Mouse (Mus musculus) ovary, adult 10 weeks (tissue): Measurements from ENCODE around the gene Wrap73. TPM values are rescaled to one million over a fixed set of nuclear protein-coding genes. Genes with fewer than 3 reads are reported as not detected.

ENCODE experiments used
- polyA plus RNA-seq: library from polyadenylated mRNA; stranded (reverse); fragments of 350-450 nt; fragmentation: Illumina TruSeq; extraction: RNeasy Lipid Tissue Mini Kit (QIAGEN cat#74804); gene quantifications from one replicate; pipeline ENCODE4 v1.2.3, GENCODE M21; 2014

Gene Wrap73
- 0.37 TPM for polyA plus RNA-seq

DNA sequence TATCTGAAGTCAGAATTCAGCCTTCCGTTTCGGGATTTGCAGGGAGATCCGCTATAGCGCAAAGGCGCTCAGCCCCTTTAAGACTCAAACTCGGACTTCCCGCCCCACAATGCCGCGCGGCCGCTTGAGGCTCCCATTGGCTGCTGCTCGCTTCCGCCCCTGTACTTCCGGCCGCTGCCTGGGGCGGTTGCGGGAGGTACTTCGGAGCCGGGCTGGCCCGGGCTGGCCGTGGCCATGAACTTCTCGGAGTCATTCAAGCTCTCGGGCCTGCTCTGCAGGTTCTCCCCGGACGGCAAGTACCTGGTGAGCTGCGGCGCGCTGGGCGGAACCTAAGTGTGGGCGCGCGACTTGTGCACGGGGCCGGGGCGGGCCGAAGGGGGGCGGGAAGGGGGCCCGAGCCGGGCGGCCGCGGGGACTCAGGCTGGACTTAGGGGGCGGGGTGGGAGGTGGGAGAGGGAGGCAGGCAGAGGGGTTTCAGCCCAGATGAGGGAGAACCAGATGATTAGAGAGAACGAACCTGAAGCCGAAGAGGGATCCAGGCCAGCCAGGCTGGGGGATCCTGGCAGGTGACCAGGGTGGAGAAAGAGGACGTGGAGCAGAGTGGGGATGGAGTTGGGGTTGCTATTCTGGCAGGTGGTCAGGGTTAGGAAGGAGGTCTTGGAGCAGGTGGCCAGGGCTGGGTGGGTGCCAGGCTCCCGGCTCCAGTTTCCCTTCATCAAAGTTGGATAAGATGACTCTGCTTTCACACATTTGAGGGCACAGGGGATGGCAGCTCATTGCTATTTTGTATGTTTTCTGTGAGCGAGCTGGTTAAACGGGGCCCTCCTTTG is at the start of gene Wrap73:
Gene Wrap73 (plus strand): TSS at position 162 of the 830 bp plus-strand sequence.

DNA sequence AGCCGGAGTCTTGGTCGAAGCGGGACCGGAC is 2.2 kb upstream of the Wrap73 start, which contains the start of gene Trp73:
Gene Trp73 (minus strand): TSS at position 27 of the 31 bp plus-strand sequence.

DNA sequence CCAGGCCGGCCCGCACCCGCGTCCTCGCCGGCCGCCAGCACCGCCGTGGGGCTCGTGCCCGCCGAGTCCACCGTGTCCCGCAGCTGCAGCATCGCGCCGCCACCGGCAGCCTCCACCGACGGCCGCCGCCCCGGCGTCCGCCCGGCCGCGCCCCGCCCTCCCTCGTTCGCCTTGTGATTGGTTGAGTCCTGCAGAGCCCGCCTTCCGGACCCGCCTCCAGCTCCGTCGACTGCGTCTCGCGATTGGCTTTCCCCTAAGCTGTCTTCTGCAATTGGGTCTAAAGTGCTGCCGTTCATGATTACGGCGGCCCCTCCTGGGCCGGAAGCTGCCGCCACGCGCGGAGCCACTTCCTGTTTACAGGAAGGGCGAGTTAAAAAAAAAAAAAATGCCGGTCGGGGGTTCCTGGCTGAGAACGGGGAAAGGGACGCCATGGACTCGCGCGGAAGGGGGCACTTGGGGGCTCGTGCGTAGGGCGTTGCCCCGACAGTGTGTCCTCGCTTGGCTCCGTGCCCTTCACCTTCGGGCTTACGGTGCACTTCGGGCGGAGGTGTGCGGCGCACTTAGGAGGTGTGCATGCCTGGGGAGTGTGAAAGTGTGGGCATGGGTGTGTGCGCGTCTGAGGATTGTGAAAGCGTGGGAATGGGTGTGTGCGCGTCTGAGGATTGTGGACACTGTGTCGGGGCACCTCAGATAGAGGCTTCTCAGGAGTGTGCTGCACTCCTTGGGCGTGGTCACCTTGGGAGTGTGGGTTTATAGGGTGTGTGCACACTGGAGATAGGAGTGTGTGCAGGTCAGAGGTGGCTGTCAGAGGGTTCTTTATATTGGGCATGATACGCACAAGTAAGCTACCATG is 18.6 kb downstream of the Wrap73 start, which contains the start of gene Tprgl:
Gene Tprgl (minus strand): TSS at position 129 of the 853 bp plus-strand sequence.

DNA sequence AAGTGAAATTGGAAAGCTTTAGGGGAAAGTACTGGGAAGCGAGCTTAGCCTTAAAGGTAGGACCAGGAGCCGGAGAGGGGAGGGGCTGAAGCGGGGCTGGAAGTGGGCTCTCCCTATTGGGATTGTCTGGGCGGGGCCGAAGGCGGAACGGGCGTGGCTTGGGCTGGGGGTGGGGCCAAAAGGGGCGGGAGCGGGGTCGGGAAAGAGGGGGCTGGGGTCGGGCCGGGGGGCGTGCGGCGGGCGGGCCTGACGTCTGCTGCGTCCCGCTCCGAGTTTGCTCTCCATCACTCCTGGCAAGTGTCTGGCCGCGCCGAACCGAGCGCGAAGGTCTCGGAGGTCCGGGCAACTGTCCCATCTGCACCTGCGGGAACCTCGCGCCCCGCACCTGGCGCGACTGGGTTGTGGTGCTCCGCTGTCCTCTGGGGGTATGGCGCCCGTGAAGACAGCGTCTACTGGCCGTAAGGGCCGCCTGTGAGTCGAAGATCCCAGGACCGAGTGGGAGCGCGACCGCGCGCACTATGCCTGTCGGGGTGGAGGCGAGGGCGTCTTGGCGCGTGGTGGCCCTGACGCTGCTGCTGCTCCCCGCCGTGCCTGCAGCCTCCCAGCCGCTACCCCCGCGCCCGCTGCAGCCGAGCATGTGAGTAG is 28.5 kb downstream of the Wrap73 start, which contains the start of gene Megf6:
Gene Megf6 (plus strand): TSS at position 225 of the 645 bp plus-strand sequence.

Other genes with a start within 250 kb of the Wrap73 start
- 16.6 TPM for gene A430005L14Rik, start 185.1 kb upstream of the Wrap73 start, polyA plus RNA-seq
- gene Dffb, start 167.2 kb upstream of the Wrap73 start, polyA plus RNA-seq, result 2.5 TPM
- gene Cep104, start 167.2 kb upstream of the Wrap73 start, polyA plus RNA-seq, result 15.9 TPM
- 24.9 TPM for gene Lrrc47, start 130.6 kb upstream of the Wrap73 start, polyA plus RNA-seq
- 0.40 TPM for gene Smim1, start 116.1 kb upstream of the Wrap73 start, polyA plus RNA-seq
- gene Ccdc27, start 99.7 kb upstream of the Wrap73 start, polyA plus RNA-seq, result not detected
- gene Trp73, start 2.2 kb upstream of the Wrap73 start, polyA plus RNA-seq, result 0.14 TPM
- 73.6 TPM for gene Tprgl, start 18.3 kb downstream of the Wrap73 start, polyA plus RNA-seq
- 0.26 TPM for gene Megf6, start 28.4 kb downstream of the Wrap73 start, polyA plus RNA-seq
- gene Arhgef16, start 159.3 kb downstream of the Wrap73 start, polyA plus RNA-seq, result not detected
- not detected for gene B230104I21Rik, start 193.8 kb downstream of the Wrap73 start, polyA plus RNA-seq